Mouse (Mus musculus): Measurements from ENCODE around the gene Soga3.

- TF ChIP-seq GATA1 (IDR thresholded peaks at IDR 0.05; ENCODE audit: borderline replicate concordance, low read length) = no peak
- TF ChIP-seq FLI1 (IDR thresholded peaks at IDR 0.05; ENCODE audit: low read length) = no peak
These were observed 36.6 kb downstream of the Soga3 start for GRCm38 (mm10) chr10:29180210-29180609.

All from megakaryocyte, embryonic 14.5 days (primary cell).